Mouse (Mus musculus): ENCODE data around the gene Fam69a. TPM values are rescaled to one million over a fixed set of nuclear protein-coding genes. Genes with fewer than 3 reads are reported as not detected.

Gene Fam69a
- total and polyA plus RNA-seq, 3 experiments: 0.22 to 9.1 (median 2.7) TPM

Other genes starting within 250 kb of the Fam69a start
- not detected for gene Ube2d2b, start 157.0 kb downstream of the Fam69a start, total RNA-seq (2021)
- not detected in 2 replicates for gene Ube2d2b, start 157.0 kb downstream of the Fam69a start, polyA plus RNA-seq (2012; rRNA removed)
- 10 to 100 TPM; 55.3 to 61.6 TPM for gene Evi5, start 112.0 kb downstream of the Fam69a start, total RNA-seq (2021)
- gene Evi5, start 112.0 kb downstream of the Fam69a start, polyA plus RNA-seq (2012; rRNA removed): 14.2 and 15.7 TPM in 2 replicates
- gene Rpl5, start 86.6 kb downstream of the Fam69a start, total RNA-seq (2021): 10 to 100 TPM; 45.6 to 62.3 TPM
- gene Rpl5, start 86.6 kb downstream of the Fam69a start, polyA plus RNA-seq (2012; rRNA removed): 9.9 and 18.3 TPM in 2 replicates
- gene Mtf2, start 78.6 kb upstream of the Fam69a start, total RNA-seq (2021): 10 to 100 TPM; 18.4 to 26.6 TPM
- 4.0 and 5.3 TPM in 2 replicates for gene Mtf2, start 78.6 kb upstream of the Fam69a start, polyA plus RNA-seq (2012; rRNA removed)
- gene Tmed5, start 145.5 kb upstream of the Fam69a start, total RNA-seq (2021): 10 to 100 TPM; 61.8 to 92.0 TPM
- 214 and 243 TPM in 2 replicates for gene Tmed5, start 145.5 kb upstream of the Fam69a start, polyA plus RNA-seq (2012; rRNA removed)
- 1 to 10 TPM in 1 of 2 experiments, under 1 TPM in 1; 0.62 to 1.5 TPM for gene Ccdc18, start 145.8 kb upstream of the Fam69a start, total RNA-seq (2021)
- gene Ccdc18, start 145.8 kb upstream of the Fam69a start, polyA plus RNA-seq (2012; rRNA removed): 0.10 TPM in 1 of 2 replicates, not detected in the other